Mouse (Mus musculus): ENCODE results near the gene Resf1.
"Not testable (repeated sequence)": the region's sequence is repeated elsewhere in the genome, so short reads cannot be mapped to it uniquely, and the experiment has no call there.

Gene Resf1

GRCm38 (mm10) chr6:149343802-149344201 lies 34.6 kb downstream of the Resf1 start:
- no peak for DNase-seq (ENCODE audit: low spot score in 2 of 2)

- no peak for DNase-seq (ENCODE audit: low spot score in 2 of 2)
Measured at GRCm38 (mm10) chr6:149344372-149344771, 35.2 kb downstream of the Resf1 start.

DNA sequence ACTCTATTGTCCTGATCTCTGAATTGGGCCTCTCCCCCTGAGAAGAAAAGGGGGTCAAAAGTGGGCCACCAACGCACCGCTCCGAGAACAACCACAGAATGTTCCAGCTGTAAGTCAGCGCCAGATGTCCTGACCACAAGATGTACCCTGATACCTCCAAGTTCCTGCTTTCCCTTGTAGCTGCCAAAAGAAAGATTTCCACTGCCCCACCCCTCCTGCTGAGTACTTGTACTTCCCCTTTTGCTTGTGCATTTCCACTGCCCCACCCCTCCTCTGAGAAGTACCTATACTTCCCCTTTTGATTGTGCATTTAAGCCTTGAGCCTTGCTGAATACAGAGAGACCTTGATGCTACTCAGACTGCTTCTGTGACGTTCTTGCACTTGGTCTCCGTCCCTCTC lies 39.0 kb downstream of the Resf1 start:
- DNase-seq (ENCODE audit: low spot score in 2 of 2) = not testable (repeated sequence)

DNA sequence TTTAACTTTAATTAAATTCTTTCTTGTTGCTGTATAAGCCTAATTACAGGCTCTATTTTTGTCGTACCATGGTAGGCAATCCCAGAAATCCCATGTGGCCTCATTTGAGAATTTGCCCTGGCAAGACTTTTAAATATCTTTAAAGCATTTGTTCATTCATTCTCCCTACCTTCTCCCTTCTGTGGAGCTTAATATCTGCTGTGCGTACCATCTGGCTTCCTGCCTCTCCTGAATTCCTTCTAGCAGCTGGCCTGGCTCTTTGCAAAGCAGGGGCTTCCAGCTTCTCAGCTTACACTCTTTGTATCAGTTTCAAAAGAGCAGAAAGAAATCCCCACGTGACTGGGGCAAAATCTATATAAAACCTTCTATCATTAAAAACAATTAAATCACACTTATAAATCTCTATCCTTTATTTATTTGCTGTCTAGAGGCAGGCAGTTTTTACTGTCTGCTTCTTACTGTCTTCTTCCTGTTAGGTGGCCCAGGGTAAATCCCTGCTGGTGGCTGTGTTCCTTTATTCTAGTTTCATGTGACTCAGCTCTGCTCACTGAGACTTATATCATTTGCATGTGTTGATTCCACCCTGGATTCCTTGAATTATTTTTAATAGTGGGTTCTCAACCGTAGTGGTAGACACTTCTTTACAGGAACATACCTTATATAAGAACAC lies 45.7 kb downstream of the Resf1 start:
- no peak for DNase-seq (ENCODE audit: low spot score in 2 of 2)

DNA sequence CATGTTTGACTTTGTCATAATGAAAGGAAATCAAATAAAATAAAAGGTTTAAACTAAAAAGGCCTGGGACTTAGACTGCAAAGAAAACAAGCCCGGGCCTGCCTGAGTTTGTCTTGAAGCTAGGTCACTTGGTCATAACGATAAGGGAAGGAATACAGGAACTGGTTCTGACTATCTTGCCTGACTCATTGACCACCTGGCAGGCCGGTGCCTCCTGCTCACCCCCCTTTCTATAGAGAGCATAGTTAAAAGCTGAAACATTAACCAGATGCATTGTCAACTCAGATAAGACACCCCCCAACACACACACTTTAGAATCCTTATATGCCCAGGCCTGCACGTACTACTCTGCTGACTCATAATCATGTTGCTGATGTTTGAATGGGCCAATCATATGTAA lies 46.6 kb downstream of the Resf1 start:
- DNase-seq (ENCODE audit: low spot score in 2 of 2) = peak in 1 of 2 experiments; percentile 57

DNA sequence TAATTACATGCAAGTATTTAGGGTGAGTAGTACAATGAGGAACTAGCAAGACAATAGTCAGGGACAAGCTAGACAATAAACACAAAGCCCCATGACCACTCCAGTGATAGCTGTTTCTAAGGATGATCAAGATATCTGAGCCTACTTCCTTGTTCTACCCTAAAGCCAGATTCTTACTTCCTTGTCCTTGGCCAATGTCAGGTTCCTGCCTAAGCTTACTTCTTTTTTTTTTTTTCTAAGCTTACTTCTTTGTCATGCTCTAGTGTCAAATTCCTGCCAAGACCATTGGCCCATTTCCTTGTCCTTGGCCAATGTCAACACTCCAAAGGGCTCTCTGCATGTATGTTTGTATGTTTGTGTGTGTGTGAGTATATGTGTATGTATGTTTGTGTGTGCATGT lies 47.9 kb downstream of the Resf1 start:
- DNase-seq (ENCODE audit: low spot score in 2 of 2) = no peak

DNA sequence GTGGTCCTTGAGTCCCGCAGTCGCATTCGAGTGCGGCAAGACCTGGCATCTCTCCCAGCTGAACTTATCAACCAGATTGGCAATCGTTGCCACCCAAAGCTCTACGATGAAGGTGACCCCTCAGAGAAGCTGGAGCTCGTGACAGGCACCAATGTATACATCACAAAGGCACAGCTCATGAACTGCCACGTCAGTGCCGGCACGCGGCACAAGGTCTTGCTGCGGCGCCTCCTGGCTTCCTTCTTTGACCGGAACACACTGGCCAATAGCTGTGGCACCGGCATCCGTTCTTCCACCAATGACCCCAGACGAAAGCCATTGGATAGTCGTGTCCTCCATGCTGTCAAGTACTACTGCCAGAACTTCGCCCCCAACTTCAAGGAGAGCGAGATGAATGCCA lies 53.3 kb downstream of the Resf1 start:
- not testable (repeated sequence) for DNase-seq (ENCODE audit: low spot score in 2 of 2)

DNA sequence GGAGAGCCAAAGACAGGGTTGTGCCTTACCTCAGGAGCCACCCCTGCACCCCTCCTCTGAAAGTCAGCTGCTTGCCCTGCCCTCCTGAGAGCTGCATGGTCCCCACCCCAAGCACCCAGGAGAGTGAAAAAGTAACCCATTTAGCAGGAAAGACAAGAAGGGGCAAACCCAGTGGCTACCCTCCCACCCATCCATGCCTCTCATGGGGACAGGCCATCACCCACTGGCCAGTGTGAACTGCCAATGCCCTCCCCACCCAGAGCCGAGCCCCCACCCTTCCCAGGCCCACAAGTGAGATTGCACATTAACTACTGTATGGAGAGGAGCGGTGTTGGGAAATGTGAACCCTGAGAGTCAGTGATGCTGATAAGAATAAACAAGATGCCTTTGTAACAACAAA lies 56.8 kb downstream of the Resf1 start:
- not testable (repeated sequence) for DNase-seq (ENCODE audit: low spot score in 2 of 2)

DNA sequence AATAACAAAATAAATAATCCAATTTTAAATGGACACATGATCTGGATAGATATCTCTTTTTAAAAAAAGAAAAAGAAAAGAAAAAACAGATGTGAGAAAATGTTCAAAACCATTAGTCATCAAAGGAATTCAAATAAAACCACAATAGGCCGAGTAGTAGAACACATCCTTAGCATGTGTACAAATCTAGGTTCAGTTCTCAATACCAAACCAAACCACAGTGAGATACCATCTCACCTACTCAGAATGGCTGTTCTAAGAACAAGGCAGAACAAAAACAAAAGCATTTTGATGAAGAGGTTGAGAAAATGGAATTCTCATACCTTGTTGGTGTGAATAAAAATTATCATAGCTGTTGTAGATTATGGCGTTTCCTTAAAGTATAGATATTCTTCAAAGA lies 57.2 kb downstream of the Resf1 start:
- no peak for DNase-seq (ENCODE audit: low spot score in 2 of 2)

DNA sequence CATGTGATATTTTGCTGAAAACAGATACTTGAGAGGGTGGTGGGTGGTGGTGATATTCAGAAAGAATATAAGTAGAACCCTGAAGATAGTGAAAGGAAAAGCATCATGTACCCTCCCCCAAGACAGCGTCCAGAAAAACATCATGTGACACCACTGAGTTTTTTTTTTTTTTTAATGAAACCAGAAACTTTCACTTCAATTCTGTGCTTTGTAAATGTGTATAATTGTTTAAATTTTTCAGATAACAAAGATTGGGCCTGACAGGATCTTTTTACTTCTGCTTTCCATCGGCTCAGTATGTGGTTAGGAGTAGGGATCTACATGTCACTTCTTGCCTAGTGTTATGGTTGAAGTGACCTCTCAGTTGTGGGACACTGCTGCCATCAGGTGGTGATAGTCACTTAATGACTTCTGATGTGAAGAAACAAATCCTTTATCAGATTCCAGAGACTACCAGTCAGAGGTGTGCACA lies 65.8 kb downstream of the Resf1 start:
- peak; percentile 30 to 63 for DNase-seq (ENCODE audit: low spot score in 2 of 2)

DNA sequence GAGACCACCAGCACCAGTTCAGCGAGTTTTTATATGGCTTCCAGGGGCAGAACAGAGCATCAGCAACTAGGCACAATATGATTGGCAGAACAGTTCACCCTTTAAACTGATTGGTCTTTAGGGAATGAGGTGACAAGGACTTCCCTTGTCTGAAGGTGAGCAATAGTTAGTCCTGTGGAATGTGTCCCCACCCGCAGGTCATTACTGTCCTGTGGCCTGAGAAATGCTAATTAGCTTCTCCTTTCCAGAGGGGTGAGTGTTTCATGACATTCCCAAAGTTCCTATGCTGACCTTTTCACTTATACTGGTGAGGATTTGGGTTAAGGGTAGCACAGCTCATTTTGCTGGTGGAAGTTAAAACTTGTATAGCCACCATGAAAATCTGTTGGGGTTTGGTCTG lies 74.3 kb downstream of the Resf1 start:
- no peak for DNase-seq (ENCODE audit: low spot score in 2 of 2)
